Mouse (Mus musculus) urinary bladder, postnatal 10 days (tissue): ENCODE measurements around the gene Phykpl.
A peak's percentile ranks its signal among the peaks of the same experiment; 100 is the strongest.
"Not testable (repeated sequence)": the region's sequence is repeated elsewhere in the genome, so short reads cannot be mapped to it uniquely, and the experiment has no call there.

ENCODE experiments used
- DNase-seq: peaks from one replicate; pipeline ENCODE4 v3.0.0; 2022; ENCODE audit warnings: low spot score

Gene Phykpl

GRCm38 (mm10) chr11:51586411-51586810, 1.9 kb downstream of the Phykpl start:
- DNase-seq, result no peak

- no peak for DNase-seq
These were observed 2.5 kb downstream of the Phykpl start for GRCm38 (mm10) chr11:51587059-51587458.

- DNase-seq, result no peak
These were observed 4.3 kb downstream of the Phykpl start for GRCm38 (mm10) chr11:51588833-51589232.

GRCm38 (mm10) chr11:51590002-51590401, 5.4 kb downstream of the Phykpl start:
- DNase-seq, result no peak

GRCm38 (mm10) chr11:51591168-51591567, 6.6 kb downstream of the Phykpl start:
- DNase-seq, result no peak

GRCm38 (mm10) chr11:51591915-51592314, 7.4 kb downstream of the Phykpl start:
- no peak for DNase-seq

- no peak for DNase-seq
These were observed 8.8 kb downstream of the Phykpl start for GRCm38 (mm10) chr11:51593368-51593767.

GRCm38 (mm10) chr11:51593849-51594248, 9.3 kb downstream of the Phykpl start:
- no peak for DNase-seq

GRCm38 (mm10) chr11:51594715-51595350, 10.3 kb downstream of the Phykpl start:
- no peak for DNase-seq

GRCm38 (mm10) chr11:51595459-51596083, 11.0 kb downstream of the Phykpl start:
- no peak for DNase-seq

GRCm38 (mm10) chr11:51597553-51597952, 13.0 kb downstream of the Phykpl start:
- DNase-seq, result no peak

GRCm38 (mm10) chr11:51602253-51602652, 17.7 kb downstream of the Phykpl start:
- DNase-seq, result no peak

GRCm38 (mm10) chr11:51605602-51606446, 21.3 kb downstream of the Phykpl start:
- peak; percentile 62 for DNase-seq

GRCm38 (mm10) chr11:51606447-51607095, 22.0 kb downstream of the Phykpl start, which contains the start of gene Hnrnpab:
Gene Hnrnpab (minus strand): TSS chr11:51606847.
- peak; percentile 93 for DNase-seq

GRCm38 (mm10) chr11:51607096-51607738, 22.7 kb downstream of the Phykpl start:
- no peak for DNase-seq

- no peak for DNase-seq
These were observed 24.8 kb downstream of the Phykpl start for GRCm38 (mm10) chr11:51609266-51609909.

- not testable (repeated sequence) for DNase-seq
These were observed 25.4 kb downstream of the Phykpl start for GRCm38 (mm10) chr11:51609940-51610339.

- DNase-seq, result no peak
These were observed 29.7 kb downstream of the Phykpl start for GRCm38 (mm10) chr11:51614256-51614655.

GRCm38 (mm10) chr11:51615129-51615528, 30.6 kb downstream of the Phykpl start:
- no peak for DNase-seq

GRCm38 (mm10) chr11:51615601-51616000, 31.0 kb downstream of the Phykpl start:
- no peak for DNase-seq

GRCm38 (mm10) chr11:51616113-51616512, 31.6 kb downstream of the Phykpl start:
- DNase-seq, result not testable (repeated sequence)
